Mouse (Mus musculus) kidney, postnatal 14 days (tissue): Measurements from ENCODE around the gene Tmod4.

Experiments used
- DNase-seq: peaks from one replicate; pipeline ENCODE4 v3.0.0; 2022; ENCODE audit warnings: mixed read lengths

Gene Tmod4

DNA sequence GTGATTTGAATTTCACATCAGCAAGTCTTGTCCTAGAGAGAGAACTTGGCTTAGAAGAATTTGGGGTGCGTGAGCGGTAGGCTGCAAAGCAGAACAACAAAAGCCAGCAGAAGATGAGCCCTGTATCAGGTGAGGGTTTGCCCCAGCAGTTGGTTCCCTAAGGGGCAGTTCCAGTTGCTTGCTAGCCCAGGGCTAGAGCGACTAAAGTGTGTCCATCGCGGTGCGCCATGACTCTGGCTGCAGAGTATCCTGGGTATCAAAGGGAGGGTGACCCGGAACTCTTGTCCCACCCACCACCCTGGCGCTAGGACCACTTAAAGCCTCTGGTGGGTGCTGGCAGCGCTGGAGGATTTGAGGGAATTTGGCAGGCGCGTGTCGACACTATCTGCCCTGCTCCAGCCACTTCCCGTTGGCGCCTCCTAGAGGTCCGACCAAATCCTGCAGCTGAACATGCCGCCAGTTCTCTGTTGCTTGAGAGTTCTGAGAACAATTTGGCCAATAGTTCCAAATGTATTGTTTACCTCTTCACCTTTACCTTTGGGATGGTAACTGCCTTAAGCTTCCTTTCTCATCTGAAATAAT, 49.8 kb downstream of the Tmod4 start:
- peak; percentile 90 for DNase-seq

DNA sequence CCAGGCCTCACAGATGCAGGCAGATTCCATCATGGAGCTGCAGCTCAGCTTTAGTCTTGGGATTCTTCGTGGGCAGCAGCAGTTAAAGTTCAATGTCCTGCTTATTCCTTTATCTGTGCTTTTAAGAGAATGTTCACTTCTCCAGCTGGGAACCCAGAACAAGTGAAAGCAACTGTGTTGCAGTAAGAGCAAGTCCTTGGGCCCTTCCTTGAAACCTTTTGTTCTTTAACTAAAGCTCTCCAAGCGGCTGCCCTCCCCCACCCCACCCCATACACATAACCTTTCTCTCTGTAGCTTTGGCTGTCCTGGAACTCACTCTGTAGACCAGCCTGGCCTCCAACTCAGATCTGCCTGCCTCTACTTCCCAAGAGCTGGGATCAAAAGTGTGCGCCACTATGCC, 52.2 kb downstream of the Tmod4 start:
- DNase-seq = no peak

- DNase-seq = no peak
These were observed 53.3 kb downstream of the Tmod4 start for GRCm38 (mm10) chr3:95177583-95177982.
